Mouse (Mus musculus) brain, adult 2 months (tissue): ENCODE data around the gene Sass6.
"Not testable (repeated sequence)": the region's sequence is repeated elsewhere in the genome, so short reads cannot be mapped to it uniquely, and the experiment has no call there.

ENCODE experiments used
- DNase-seq: peaks from one replicate; pipeline ENCODE4 v3.0.0; 2011; ENCODE audit warnings: low read depth, low spot score

Sass6 gene

DNA sequence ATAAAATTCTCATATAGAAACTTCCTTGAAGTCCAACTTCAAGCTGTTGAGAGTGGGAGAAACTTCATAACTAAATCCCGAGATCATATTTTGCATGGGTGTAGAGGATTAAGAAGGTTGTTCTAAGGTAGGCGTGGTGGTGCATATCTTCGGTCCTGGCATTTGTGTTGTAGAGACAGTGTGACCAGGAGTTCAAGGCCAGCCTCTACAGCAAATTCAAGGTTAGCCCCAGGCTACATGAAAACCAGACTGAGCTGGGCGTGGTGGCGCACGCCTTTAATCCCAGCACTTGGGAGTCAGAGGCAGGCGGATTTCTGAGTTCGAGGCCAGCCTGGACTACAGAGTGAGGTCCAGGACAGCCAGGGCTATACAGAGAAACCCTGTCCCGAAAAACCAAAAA is 69.5 kb downstream of the Sass6 start:
- not testable (repeated sequence) for DNase-seq
